Mouse (Mus musculus) kidney, embryonic 15.5 days (tissue): ENCODE data around the gene Dennd2a. TPM values are rescaled to one million over a fixed set of nuclear protein-coding genes. Genes with fewer than 3 reads are reported as not detected.

ENCODE experiments used
- ATAC-seq: fragments of 200-750 bp; cut with Nextera tagmentation; replicated peaks from 2 replicates; pipeline ENCODE4 v1.8.0; 2017; ENCODE audit warnings: moderate TSS enrichment; ENCODE audit not compliant: low FRiP score
- H3K27ac ChIP-seq: fragments of 300-500 bp; sonication (generic); 2 replicates; pipeline ENCODE4 v1.5.1; 2015; ENCODE audit warnings: mild to moderate bottlenecking, inconsistent platforms
- H3K27me3 ChIP-seq: fragments of 300-500 bp; sonication (generic); 2 replicates; pipeline ENCODE4 v1.6.1; 2015; ENCODE audit warnings: inconsistent platforms
- H3K36me3 ChIP-seq: fragments of 300-500 bp; sonication (generic); 2 replicates; pipeline ENCODE4 v1.6.1; 2015; ENCODE audit warnings: inconsistent platforms
- H3K4me1 ChIP-seq: fragments of 300-500 bp; sonication (generic); 2 replicates; pipeline ENCODE4 v1.6.1; 2015; ENCODE audit warnings: inconsistent platforms
- H3K4me2 ChIP-seq: fragments of 300-500 bp; sonication (generic); 2 replicates; pipeline ENCODE4 v1.6.1; 2015; ENCODE audit warnings: moderate library complexity, mild to moderate bottlenecking, inconsistent platforms
- H3K4me3 ChIP-seq: fragments of 300-500 bp; sonication (generic); replicated peaks from 2 replicates; pipeline ENCODE4 v1.5.1; 2015; ENCODE audit warnings: mild to moderate bottlenecking, inconsistent platforms
- H3K9ac ChIP-seq: fragments of 300-500 bp; sonication (generic); 2 replicates; pipeline ENCODE4 v1.6.1; 2015; ENCODE audit warnings: mild to moderate bottlenecking, inconsistent platforms
- H3K9me3 ChIP-seq: fragments of 300-500 bp; sonication (generic); replicated peaks from 2 replicates; pipeline ENCODE4 v1.6.1; 2016; ENCODE audit warnings: inconsistent platforms
- WGBS: fragments of 180-500 bp; shearing (Covaris S2); methylation state at CpG from one replicate; pipeline ENCODE4 v1.1.7; 2015; ENCODE audit warnings: mixed read lengths; 5-methylcytosine and 5-hydroxymethylcytosine counted together
- polyA plus RNA-seq: library from polyadenylated mRNA; unstranded; fragments of >200 nt; fragmentation: Nextera tagmentation; extraction: Ambion mirVana; gene quantifications from 2 replicates; pipeline ENCODE4 v1.2.1, GENCODE M21; 2015

Dennd2a gene
- polyA plus RNA-seq, 1 experiment from 2014 or later = 24.0 TPM

GRCm38 (mm10) chr6:39528671-39529535 is 28.8 kb downstream of the Dennd2a start:
- WGBS = 38% methylated on average over 12 of the region's 12 CpGs
- Histone ChIP-seq H3K4me3 (no peak overlapping the region), H3K4me1 (peaks cover 21% of the 10 kb centered on the region), H3K9me3 (no peaks in the 10 kb centered on the region), H3K4me2 (no peak overlapping the region), H3K27me3 (no peaks in the 10 kb centered on the region), H3K9ac (no peak overlapping the region), H3K27ac (peak overlapping the region; percentile 63), H3K36me3 (peaks cover 9% of the 10 kb centered on the region)
- peak; percentile 78 for ATAC-seq

GRCm38 (mm10) chr6:39527811-39528210 is 29.9 kb downstream of the Dennd2a start:
- Histone ChIP-seq H3K4me3 (no peak overlapping the region), H3K9ac (no peak overlapping the region)

GRCm38 (mm10) chr6:39527337-39527784 is 30.3 kb downstream of the Dennd2a start:
- Histone ChIP-seq H3K27me3 (no peaks in the 10 kb centered on the region), H3K4me3 (no peak overlapping the region), H3K27ac (no peak overlapping the region), H3K9me3 (no peaks in the 10 kb centered on the region), H3K4me1 (peaks cover 21% of the 10 kb centered on the region), H3K9ac (no peak overlapping the region), H3K36me3 (peaks cover 16% of the 10 kb centered on the region), H3K4me2 (no peak overlapping the region)
- WGBS = 83% methylated on average over 7 of the region's 7 CpGs
- ATAC-seq = no peak

More at GRCm38 (mm10) chr6:39527811-39528210, 29.9 kb downstream of the Dennd2a start:
- no peak overlapping the region for H3K27ac ChIP-seq
- ATAC-seq = no peak
- H3K36me3 ChIP-seq = peaks cover 12% of the 10 kb centered on the region
- no peaks in the 10 kb centered on the region for H3K27me3 ChIP-seq
- no peak overlapping the region for H3K4me2 ChIP-seq
- peaks cover 21% of the 10 kb centered on the region for H3K4me1 ChIP-seq
- WGBS = 65% methylated on average over 4 of the region's 4 CpGs
- no peaks in the 10 kb centered on the region for H3K9me3 ChIP-seq

- H3K9me3 ChIP-seq = no peaks in the 10 kb centered on the region
- no peak overlapping the region for H3K9ac ChIP-seq
- no peak overlapping the region for H3K4me3 ChIP-seq
- peaks cover 21% of the 10 kb centered on the region for H3K36me3 ChIP-seq
- no peak for ATAC-seq
- peaks cover 21% of the 10 kb centered on the region for H3K4me1 ChIP-seq
- H3K27me3 ChIP-seq = no peaks in the 10 kb centered on the region
- WGBS = 69% methylated on average over 9 of the region's 10 CpGs
- no peak overlapping the region for H3K27ac ChIP-seq
- H3K4me2 ChIP-seq = no peak overlapping the region
These were observed 30.9 kb downstream of the Dennd2a start for GRCm38 (mm10) chr6:39526797-39527196.

GRCm38 (mm10) chr6:39523161-39523560 is 34.5 kb downstream of the Dennd2a start:
- Histone ChIP-seq H3K36me3 (peaks cover 52% of the 10 kb centered on the region), H3K4me2 (no peak overlapping the region), H3K27ac (no peak overlapping the region), H3K4me1 (peaks cover 10% of the 10 kb centered on the region), H3K9me3 (0 out of 2 replicates have a peak, but pooled peaks cover 4% of the 10 kb centered on the region), H3K9ac (no peak overlapping the region), H3K27me3 (no peaks in the 10 kb centered on the region), H3K4me3 (no peak overlapping the region)
- ATAC-seq = no peak
- WGBS = 94% methylated on average over 13 of the region's 13 CpGs

- no peak overlapping the region for H3K4me2 ChIP-seq
- ATAC-seq = no peak
- H3K4me1 ChIP-seq = 0 out of 2 replicates have a peak, but pooled peaks cover 3% of the 10 kb centered on the region
- 68% methylated on average over 5 of the region's 5 CpGs for WGBS
- 0 out of 2 replicates have a peak, but pooled peaks cover 4% of the 10 kb centered on the region for H3K9me3 ChIP-seq
- H3K36me3 ChIP-seq = peaks cover 54% of the 10 kb centered on the region
- H3K27ac ChIP-seq = no peak overlapping the region
- H3K4me3 ChIP-seq = no peak overlapping the region
- H3K9ac ChIP-seq = no peak overlapping the region
- H3K27me3 ChIP-seq = no peaks in the 10 kb centered on the region
These were observed 35.2 kb downstream of the Dennd2a start for GRCm38 (mm10) chr6:39522425-39522824.

- H3K4me1 ChIP-seq = peaks cover 21% of the 10 kb centered on the region
- peak overlapping the region; percentile 42 for H3K4me2 ChIP-seq
- peaks cover 26% of the 10 kb centered on the region for H3K36me3 ChIP-seq
- H3K9ac ChIP-seq = 0 out of 2 replicates have a peak overlapping the region, but pooled peaks have one; percentile 18
- no peaks in the 10 kb centered on the region for H3K27me3 ChIP-seq
- ATAC-seq = peak; percentile 89
- H3K4me3 ChIP-seq = no peak overlapping the region
- 24% methylated on average over 6 of the region's 6 CpGs for WGBS
- H3K9me3 ChIP-seq = 0 out of 2 replicates have a peak, but pooled peaks cover 4% of the 10 kb centered on the region
- H3K27ac ChIP-seq = peak overlapping the region; percentile 93
These were observed 41.9 kb downstream of the Dennd2a start for GRCm38 (mm10) chr6:39515739-39516131.

GRCm38 (mm10) chr6:39515040-39515738 is 42.5 kb downstream of the Dennd2a start:
- H3K4me3 ChIP-seq = no peak overlapping the region
- peak overlapping the region; percentile 42 for H3K4me2 ChIP-seq
- ATAC-seq = peak; percentile 81
- 0 out of 2 replicates have a peak, but pooled peaks cover 2% of the 10 kb centered on the region for H3K9me3 ChIP-seq
- H3K27me3 ChIP-seq = no peaks in the 10 kb centered on the region
- peaks cover 21% of the 10 kb centered on the region for H3K36me3 ChIP-seq
- H3K4me1 ChIP-seq = peaks cover 21% of the 10 kb centered on the region
- WGBS = 28% methylated on average over 11 of the region's 11 CpGs
- H3K9ac ChIP-seq = no peak overlapping the region
- H3K27ac ChIP-seq = peak overlapping the region; percentile 93

GRCm38 (mm10) chr6:39503476-39503875 is 54.2 kb downstream of the Dennd2a start:
- no peaks in the 10 kb centered on the region for H3K4me1 ChIP-seq
- 91% methylated on average over 7 of the region's 7 CpGs for WGBS
- H3K9ac ChIP-seq = no peak overlapping the region
- no peak overlapping the region for H3K4me3 ChIP-seq
- H3K27me3 ChIP-seq = no peaks in the 10 kb centered on the region
- no peak overlapping the region for H3K4me2 ChIP-seq
- ATAC-seq = no peak
- peaks cover 86% of the 10 kb centered on the region for H3K36me3 ChIP-seq
- no peak overlapping the region for H3K27ac ChIP-seq
- no peaks in the 10 kb centered on the region for H3K9me3 ChIP-seq

- Histone ChIP-seq H3K9me3 (no peaks in the 10 kb centered on the region), H3K4me2 (no peak overlapping the region), H3K27ac (no peak overlapping the region), H3K27me3 (no peaks in the 10 kb centered on the region), H3K36me3 (peaks cover 76% of the 10 kb centered on the region), H3K4me1 (no peaks in the 10 kb centered on the region), H3K9ac (no peak overlapping the region), H3K4me3 (no peak overlapping the region)
- ATAC-seq = no peak
- 91% methylated on average over 4 of the region's 4 CpGs for WGBS
These were observed 60.5 kb downstream of the Dennd2a start for GRCm38 (mm10) chr6:39497165-39497564.

- peaks cover 88% of the 10 kb centered on the region for H3K36me3 ChIP-seq
- 83% methylated on average over 12 of the region's 12 CpGs for WGBS
- no peaks in the 10 kb centered on the region for H3K9me3 ChIP-seq
- no peak for ATAC-seq
- H3K4me3 ChIP-seq = no peak overlapping the region
- H3K4me1 ChIP-seq = no peaks in the 10 kb centered on the region
- H3K27ac ChIP-seq = no peak overlapping the region
- no peak overlapping the region for H3K9ac ChIP-seq
- H3K27me3 ChIP-seq = no peaks in the 10 kb centered on the region
- H3K4me2 ChIP-seq = no peak overlapping the region
These were observed 64.4 kb downstream of the Dennd2a start for GRCm38 (mm10) chr6:39493129-39493714.

GRCm38 (mm10) chr6:39492161-39492560 is 65.5 kb downstream of the Dennd2a start:
- no peak for ATAC-seq
- Histone ChIP-seq H3K27me3 (no peaks in the 10 kb centered on the region), H3K27ac (no peak overlapping the region), H3K4me3 (no peak overlapping the region), H3K9me3 (no peaks in the 10 kb centered on the region), H3K9ac (no peak overlapping the region), H3K36me3 (peaks cover 95% of the 10 kb centered on the region), H3K4me1 (no peaks in the 10 kb centered on the region), H3K4me2 (no peak overlapping the region)
- WGBS = 87% methylated on average over 4 of the region's 4 CpGs
